Mouse (Mus musculus): ENCODE measurements around the gene Itgb2. TPM values are rescaled to one million over a fixed set of nuclear protein-coding genes. Genes with fewer than 3 reads are reported as not detected.

The Itgb2 gene
- total RNA-seq, 1 experiment = 0.54 TPM

- no peak overlapping the region for H3K27ac ChIP-seq (ENCODE audit: insufficient read depth, low read depth, low read length, poor library complexity, severe bottlenecking)
- no peak overlapping the region for H3K4me3 ChIP-seq (ENCODE audit: insufficient read depth in 1 of 2, low read depth in 1 of 2, low read length in 2 of 2, poor library complexity in 1 of 2, severe bottlenecking in 1 of 2)
- no peaks in the 10 kb centered on the region for H3K9me3 ChIP-seq (ENCODE audit: control insufficient read depth, insufficient read depth, low read depth, low read length)
- peaks cover 30% of the 10 kb centered on the region for H3K36me3 ChIP-seq (ENCODE audit: control insufficient read depth, insufficient read depth, low read length, poor library complexity, severe bottlenecking)
- H3K9ac ChIP-seq (ENCODE audit: insufficient read depth, low read depth, low read length, poor library complexity, severe bottlenecking) = no peak overlapping the region
- no peak for DNase-seq (ENCODE audit: low read depth, low spot score)
- peaks cover 0 to 2% of the 10 kb centered on the region in 2 experiments; a peak in 2 of 4 replicates for H3K4me1 ChIP-seq (ENCODE audit: control insufficient read depth in 2 of 2, insufficient read depth in 2 of 2, low read length in 2 of 2, poor library complexity in 1 of 2)
- no peak for TF ChIP-seq ZC3H11A (IDR thresholded peaks at IDR 0.05; ENCODE audit: borderline replicate concordance, low read depth, low read length)
- no peak for TF ChIP-seq HCFC1 (IDR thresholded peaks at IDR 0.05; ENCODE audit: borderline replicate concordance, insufficient read depth, low read length)
- no peak for TF ChIP-seq CHD2 (IDR thresholded peaks at IDR 0.05; ENCODE audit: low read depth, low read length)
- no peak for TF ChIP-seq MAFK (IDR thresholded peaks at IDR 0.05; ENCODE audit: insufficient read depth, low read depth, low read length)
- TF ChIP-seq ZNF384 (IDR thresholded peaks at IDR 0.05; ENCODE audit: low read depth, low read length) = no peak
- in situ Hi-C loops (cut with MboI; ENCODE audit: low sequenced_read_pairs in 2 of 2, unreplicated experiment in 2 of 2) = no loop called here
Observed at GRCm38 (mm10) chr10:77500636-77501035, 29.4 kb upstream of the Itgb2 start.

GRCm38 (mm10) chr10:77502967-77503922 lies 26.8 kb upstream of the Itgb2 start:
- DNase-seq (ENCODE audit: low read depth, low spot score) = no peak
- H3K9me3 ChIP-seq (ENCODE audit: control insufficient read depth, insufficient read depth, low read depth, low read length) = no peaks in the 10 kb centered on the region
- TF ChIP-seq ZNF384 (IDR thresholded peaks at IDR 0.05; ENCODE audit: low read depth, low read length) (no peak), HCFC1 (IDR thresholded peaks at IDR 0.05; ENCODE audit: borderline replicate concordance, insufficient read depth, low read length) (no peak), CHD2 (IDR thresholded peaks at IDR 0.05; ENCODE audit: low read depth, low read length) (no peak)
- no peak overlapping the region for H3K4me3 ChIP-seq (ENCODE audit: insufficient read depth in 1 of 2, low read depth in 1 of 2, low read length in 2 of 2, poor library complexity in 1 of 2, severe bottlenecking in 1 of 2)
- in situ Hi-C loops (cut with MboI; ENCODE audit: low sequenced_read_pairs in 2 of 2, unreplicated experiment in 2 of 2) = no loop called here
- peaks cover 42% of the 10 kb centered on the region for H3K36me3 ChIP-seq (ENCODE audit: control insufficient read depth, insufficient read depth, low read length, poor library complexity, severe bottlenecking)
- no peak overlapping the region for H3K27ac ChIP-seq (ENCODE audit: insufficient read depth, low read depth, low read length, poor library complexity, severe bottlenecking)
- H3K4me1 ChIP-seq (ENCODE audit: control insufficient read depth in 2 of 2, insufficient read depth in 2 of 2, low read length in 2 of 2, poor library complexity in 1 of 2) = peaks cover 0 to 2% of the 10 kb centered on the region in 2 experiments; a peak in 1 of 4 replicates
- H3K9ac ChIP-seq (ENCODE audit: insufficient read depth, low read depth, low read length, poor library complexity, severe bottlenecking) = no peak overlapping the region

- TF ChIP-seq ZNF384 (IDR thresholded peaks at IDR 0.05; ENCODE audit: low read depth, low read length) (no peak), HCFC1 (IDR thresholded peaks at IDR 0.05; ENCODE audit: borderline replicate concordance, insufficient read depth, low read length) (no peak), CHD2 (IDR thresholded peaks at IDR 0.05; ENCODE audit: low read depth, low read length) (no peak)
- in situ Hi-C loops (cut with MboI; ENCODE audit: low sequenced_read_pairs in 2 of 2, unreplicated experiment in 2 of 2) = no loop called here
Observed at GRCm38 (mm10) chr10:77504143-77504542, 25.9 kb upstream of the Itgb2 start.

GRCm38 (mm10) chr10:77506526-77506925 lies 23.5 kb upstream of the Itgb2 start:
- TF ChIP-seq ZC3H11A (IDR thresholded peaks at IDR 0.05; ENCODE audit: borderline replicate concordance, low read depth, low read length) (no peak), MAFK (IDR thresholded peaks at IDR 0.05; ENCODE audit: insufficient read depth, low read depth, low read length) (no peak), CHD2 (IDR thresholded peaks at IDR 0.05; ENCODE audit: low read depth, low read length) (no peak), HCFC1 (IDR thresholded peaks at IDR 0.05; ENCODE audit: borderline replicate concordance, insufficient read depth, low read length) (no peak), ZNF384 (IDR thresholded peaks at IDR 0.05; ENCODE audit: low read depth, low read length) (no peak)
- H3K27ac ChIP-seq (ENCODE audit: insufficient read depth, low read depth, low read length, poor library complexity, severe bottlenecking) = no peak overlapping the region
- no peaks in the 10 kb centered on the region for H3K9me3 ChIP-seq (ENCODE audit: control insufficient read depth, insufficient read depth, low read depth, low read length)
- H3K4me3 ChIP-seq (ENCODE audit: insufficient read depth in 1 of 2, low read depth in 1 of 2, low read length in 2 of 2, poor library complexity in 1 of 2, severe bottlenecking in 1 of 2) = no peak overlapping the region
- H3K4me1 ChIP-seq (ENCODE audit: control insufficient read depth in 2 of 2, insufficient read depth in 2 of 2, low read length in 2 of 2, poor library complexity in 1 of 2) = peaks cover 0 to 9% of the 10 kb centered on the region in 2 experiments; a peak in 1 of 4 replicates
- in situ Hi-C loops (cut with MboI; ENCODE audit: low sequenced_read_pairs in 2 of 2, unreplicated experiment in 2 of 2) = no loop called here
- H3K9ac ChIP-seq (ENCODE audit: insufficient read depth, low read depth, low read length, poor library complexity, severe bottlenecking) = no peak overlapping the region
- peaks cover 60% of the 10 kb centered on the region for H3K36me3 ChIP-seq (ENCODE audit: control insufficient read depth, insufficient read depth, low read length, poor library complexity, severe bottlenecking)
- DNase-seq (ENCODE audit: low read depth, low spot score) = no peak

More at GRCm38 (mm10) chr10:77504143-77504542, 25.9 kb upstream of the Itgb2 start:
- Histone ChIP-seq H3K9me3 (ENCODE audit: control insufficient read depth, insufficient read depth, low read depth, low read length) (no peaks in the 10 kb centered on the region), H3K9ac (ENCODE audit: insufficient read depth, low read depth, low read length, poor library complexity, severe bottlenecking) (no peak overlapping the region), H3K27ac (ENCODE audit: insufficient read depth, low read depth, low read length, poor library complexity, severe bottlenecking) (no peak overlapping the region), H3K4me1 (ENCODE audit: control insufficient read depth in 2 of 2, insufficient read depth in 2 of 2, low read length in 2 of 2, poor library complexity in 1 of 2) (peaks cover 0 to 2% of the 10 kb centered on the region in 2 experiments; a peak in 1 of 4 replicates), H3K4me3 (ENCODE audit: insufficient read depth in 1 of 2, low read depth in 1 of 2, low read length in 2 of 2, poor library complexity in 1 of 2, severe bottlenecking in 1 of 2) (no peak overlapping the region), H3K36me3 (ENCODE audit: control insufficient read depth, insufficient read depth, low read length, poor library complexity, severe bottlenecking) (peaks cover 51% of the 10 kb centered on the region)
- no peak for DNase-seq (ENCODE audit: low read depth, low spot score)
